Mouse (Mus musculus) liver, postnatal 0 days (tissue): ENCODE results near the gene Myl4. TPM values are rescaled to one million over a fixed set of nuclear protein-coding genes. Genes with fewer than 3 reads are reported as not detected.

Experiments used
- ATAC-seq: fragments of 200-750 bp; cut with Nextera tagmentation; 2 replicates; pipeline ENCODE4 v1.8.0; 2017; ENCODE audit warnings: mild to moderate bottlenecking, moderate library complexity
- DNase-seq: peaks from one replicate; pipeline ENCODE4 v3.0.0-alpha.2; 2016
- H3K27ac ChIP-seq: fragments of 300-500 bp; sonication (generic); 2 replicates; pipeline ENCODE4 v1.5.1; 2014; ENCODE audit warnings: antibody characterized with exemption, moderate library complexity, mild to moderate bottlenecking, low read depth
- H3K27me3 ChIP-seq: fragments of 300-500 bp; sonication (generic); 2 replicates; pipeline ENCODE4 v1.6.1; 2014; ENCODE audit warnings: low read length, control low read depth, mixed read lengths; ENCODE audit not compliant: insufficient read depth
- H3K36me3 ChIP-seq: fragments of 300-500 bp; sonication (generic); replicated peaks from 2 replicates; pipeline ENCODE4 v1.6.1; 2014; ENCODE audit warnings: mild to moderate bottlenecking, control low read depth, low read length, moderate library complexity, mixed read lengths; ENCODE audit not compliant: insufficient read depth
- H3K4me1 ChIP-seq: fragments of 300-500 bp; sonication (generic); 2 replicates; pipeline ENCODE4 v1.6.1; 2014; ENCODE audit warnings: antibody characterized with exemption, mild to moderate bottlenecking, control low read depth; ENCODE audit not compliant: insufficient read depth
- H3K4me2 ChIP-seq: fragments of 300-500 bp; sonication (generic); 2 replicates; pipeline ENCODE4 v1.6.1; 2014; ENCODE audit warnings: low read depth, mild to moderate bottlenecking, low read length, moderate library complexity, mixed read lengths
- H3K4me3 ChIP-seq: fragments of 300-500 bp; sonication (generic); 2 replicates; pipeline ENCODE4 v1.5.1; 2014; ENCODE audit warnings: low read depth, low read length
- H3K9ac ChIP-seq: fragments of 300-500 bp; sonication (generic); replicated peaks from 2 replicates; pipeline ENCODE4 v1.6.1; 2014; ENCODE audit warnings: mild to moderate bottlenecking, moderate library complexity
- H3K9me3 ChIP-seq: fragments of 300-500 bp; sonication (generic); 2 replicates; pipeline ENCODE4 v1.6.1; 2016; ENCODE audit warnings: mild to moderate bottlenecking, control low read depth, low read length, mixed read lengths
- CTCF ChIP-seq: sonication (generic); IDR thresholded peaks from 2 replicates; pipeline ENCODE4 v1.5.1; 2016; ENCODE audit warnings: antibody characterized with exemption, low read depth
- EP300 ChIP-seq: IDR thresholded peaks from 2 replicates; pipeline ENCODE4 v1.6.1; 2016; ENCODE audit warnings: antibody characterized with exemption, low read depth, mild to moderate bottlenecking
- WGBS: fragments of 180-500 bp; shearing (Covaris S2); extraction: QIAGEN DNeasy Blood & Tissue Kit; methylation state at CpG from one replicate; pipeline ENCODE4 v1.1.7; 2014; ENCODE audit not compliant: insufficient replicate concordance; 5-methylcytosine and 5-hydroxymethylcytosine counted together
- polyA plus RNA-seq: library from polyadenylated mRNA; unstranded; fragments of >200 nt; fragmentation: Nextera tagmentation; extraction: Ambion mirVana; gene quantifications from 2 replicates; pipeline ENCODE4 v1.2.1, GENCODE M21; 2015

The Myl4 gene
- polyA plus RNA-seq: 8.1 and 8.3 TPM in 2 replicates

DNA sequence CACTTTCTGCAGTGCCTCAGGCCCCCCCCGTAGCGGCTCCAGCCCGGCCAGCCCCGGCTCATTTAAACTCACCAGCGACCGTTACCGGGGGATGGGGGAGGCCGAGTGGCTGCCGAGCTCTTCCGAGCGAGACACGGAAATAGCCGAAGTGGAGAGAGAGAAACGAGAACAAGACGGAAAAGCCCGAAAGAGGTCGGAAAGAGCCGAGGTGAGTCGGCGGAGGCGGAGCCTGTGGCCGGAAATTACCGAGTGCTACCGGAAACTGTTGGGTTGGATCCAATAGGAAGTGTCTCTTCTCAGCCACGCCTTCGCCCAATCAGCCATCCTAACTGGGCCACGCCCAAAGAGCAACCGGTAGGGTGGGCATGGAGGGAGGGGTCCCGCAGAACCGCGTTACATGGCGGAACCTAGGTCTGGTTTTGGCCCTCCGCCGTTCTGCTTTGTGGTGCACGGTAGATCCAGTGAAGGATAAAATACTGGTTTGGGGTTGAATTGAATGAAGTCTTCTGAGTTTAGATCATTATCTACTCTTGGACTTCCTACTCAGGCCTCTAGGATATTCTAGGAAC, at the start of gene Myl4, which contains the start of gene Cdc27:
Myl4 (plus strand) TSS at position 258 of the 569 bp plus-strand sequence.
Cdc27 (minus strand) TSS at position 215 of the 569 bp plus-strand sequence.
- H3K36me3 ChIP-seq: peaks cover under 1% of the 10 kb centered on the region; the same call in 1 of the 2 replicates
- peak within 1 kb of the TSS; percentile 80 for H3K4me2 ChIP-seq
- peak within 1 kb of the TSS; percentile 99 for H3K27ac ChIP-seq
- peak within 1 kb of the TSS; percentile 97 for H3K4me3 ChIP-seq
- H3K9me3 ChIP-seq: no peaks in the 10 kb centered on the region
- H3K4me1 ChIP-seq: peaks cover 24% of the 10 kb centered on the region
- ATAC-seq: peak; percentile 94
- no peak for TF ChIP-seq CTCF
- TF ChIP-seq EP300: 0 out of 2 replicates have a peak, but pooled peaks have one; percentile 28
- WGBS: 1% methylated on average over 35 of the region's 35 CpGs
- no peaks in the 10 kb centered on the region for H3K27me3 ChIP-seq
- peak; percentile 99 for DNase-seq
- H3K9ac ChIP-seq: peak within 1 kb of the TSS; percentile 100

GRCm38 (mm10) chr11:104508455-104508854, 42.0 kb upstream of the Myl4 start:
- peaks cover 75% of the 10 kb centered on the region for H3K36me3 ChIP-seq
- H3K4me1 ChIP-seq: no peaks in the 10 kb centered on the region
- DNase-seq (no peak), ATAC-seq (no peak)
- H3K9ac ChIP-seq: no peak overlapping the region
- no peak overlapping the region for H3K4me3 ChIP-seq
- H3K9me3 ChIP-seq: no peaks in the 10 kb centered on the region
- 90% methylated on average over 4 of the region's 4 CpGs for WGBS
- no peaks in the 10 kb centered on the region for H3K27me3 ChIP-seq
- H3K27ac ChIP-seq: no peak overlapping the region
- TF ChIP-seq CTCF (0 out of 2 replicates have a peak, but pooled peaks have one; percentile 4), EP300 (no peak)
- H3K4me2 ChIP-seq: no peak overlapping the region

DNA sequence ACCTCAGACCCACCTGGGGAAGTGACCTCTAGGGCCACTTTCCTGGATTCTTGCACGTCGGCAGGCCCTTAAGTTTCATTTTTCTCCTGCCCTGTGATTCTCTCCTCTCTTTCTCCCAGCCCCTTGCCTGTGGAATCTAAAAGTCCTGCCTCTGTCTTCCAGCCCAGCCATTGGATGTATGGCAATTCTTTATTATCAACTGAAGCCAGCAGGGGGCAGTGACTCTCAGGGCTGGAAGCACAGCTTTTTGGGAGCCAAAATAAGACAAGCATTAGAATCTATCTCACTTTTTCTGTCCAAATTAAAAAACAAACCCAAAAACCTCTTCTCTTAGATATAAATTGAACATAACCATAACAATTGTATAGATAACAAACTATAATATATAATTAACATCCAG, 39.9 kb upstream of the Myl4 start:
- Histone ChIP-seq H3K4me2 (no peak overlapping the region), H3K4me1 (no peaks in the 10 kb centered on the region), H3K27me3 (no peaks in the 10 kb centered on the region), H3K4me3 (no peak overlapping the region), H3K9me3 (no peaks in the 10 kb centered on the region), H3K27ac (no peak overlapping the region), H3K36me3 (peaks cover 79% of the 10 kb centered on the region), H3K9ac (no peak overlapping the region)
- DNase-seq (peak; percentile 49), ATAC-seq (no peak)
- no peak for TF ChIP-seq EP300
- peak; percentile 69 for TF ChIP-seq CTCF
- WGBS: 93% methylated on average over 2 of the region's 2 CpGs

DNA sequence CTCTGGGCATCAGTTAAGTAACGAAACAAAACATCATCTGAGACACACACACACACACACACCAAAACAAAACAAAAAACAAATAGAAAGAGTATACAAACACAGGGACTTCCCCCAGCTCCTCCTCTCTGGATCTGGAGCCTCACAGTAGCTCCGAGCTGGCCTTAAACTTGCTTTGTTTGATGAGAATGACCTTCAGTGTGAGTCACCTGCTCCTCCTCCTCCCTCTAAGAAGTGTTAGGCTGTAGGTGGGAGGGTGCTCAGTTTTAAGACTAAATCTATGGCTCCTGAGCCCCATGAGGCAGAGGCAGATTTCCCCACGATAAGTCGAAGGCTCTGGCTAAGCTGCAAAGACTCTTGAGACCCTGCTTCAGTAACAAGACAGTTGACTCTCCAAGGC, 38.0 kb upstream of the Myl4 start:
- no peaks in the 10 kb centered on the region for H3K27me3 ChIP-seq
- ATAC-seq (no peak), DNase-seq (no peak)
- peaks cover 79% of the 10 kb centered on the region for H3K36me3 ChIP-seq
- H3K9ac ChIP-seq: no peak overlapping the region
- no peak overlapping the region for H3K27ac ChIP-seq
- no peak overlapping the region for H3K4me3 ChIP-seq
- H3K4me2 ChIP-seq: no peak overlapping the region
- H3K9me3 ChIP-seq: no peaks in the 10 kb centered on the region
- H3K4me1 ChIP-seq: no peaks in the 10 kb centered on the region
- no peak for TF ChIP-seq CTCF
- TF ChIP-seq EP300: no peak
- 90% methylated on average over 4 of the region's 4 CpGs for WGBS

DNA sequence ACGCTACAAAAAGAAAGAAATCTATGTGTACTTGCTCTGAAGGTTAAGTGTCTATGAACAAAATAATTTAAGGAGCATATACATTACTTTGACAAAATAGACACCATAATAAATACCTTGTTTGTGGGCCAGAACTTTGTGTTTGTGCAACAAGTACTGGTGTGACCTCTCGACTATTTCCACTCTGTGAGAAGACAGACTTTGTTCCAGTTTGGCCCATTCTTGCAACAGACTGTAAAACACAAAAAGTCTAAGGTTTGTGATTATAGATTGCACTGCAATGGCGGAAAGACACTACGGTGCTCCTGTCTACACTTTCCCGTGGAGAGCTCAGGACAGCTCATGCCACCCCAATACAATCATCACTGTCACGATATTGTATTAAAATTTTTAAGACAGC, 24.5 kb upstream of the Myl4 start:
- Histone ChIP-seq H3K9ac (no peak overlapping the region), H3K9me3 (no peaks in the 10 kb centered on the region), H3K27ac (no peak overlapping the region), H3K4me3 (no peak overlapping the region), H3K4me2 (no peak overlapping the region), H3K27me3 (no peaks in the 10 kb centered on the region), H3K36me3 (peaks cover 72% of the 10 kb centered on the region), H3K4me1 (no peaks in the 10 kb centered on the region)
- no peak; the same call in 1 of the 2 replicates for TF ChIP-seq EP300
- TF ChIP-seq CTCF: no peak
- peak; percentile 83 for ATAC-seq
- 78% methylated on average over 6 of the region's 6 CpGs for WGBS
- DNase-seq: no peak

DNA sequence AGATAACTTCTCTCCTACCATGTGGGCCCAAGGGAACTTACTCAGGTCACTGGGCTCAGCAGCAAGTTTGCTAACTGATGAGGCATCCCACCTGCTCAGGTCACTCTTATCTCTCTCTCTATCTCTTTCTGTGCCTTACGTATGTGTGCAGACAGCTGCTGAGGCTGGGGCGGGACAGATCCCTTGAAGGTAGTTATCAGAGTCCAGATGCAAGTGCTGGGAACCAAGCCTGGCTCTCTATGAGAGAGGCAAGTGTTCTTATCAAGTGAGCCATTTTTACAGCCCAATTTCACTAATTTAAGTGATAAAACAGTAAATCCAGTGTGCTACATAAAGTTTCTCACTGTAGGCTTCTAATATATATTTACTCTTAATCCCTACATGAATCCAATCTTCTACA, 13.6 kb upstream of the Myl4 start:
- Histone ChIP-seq H3K36me3 (peaks cover 40% of the 10 kb centered on the region), H3K4me2 (no peak overlapping the region), H3K27me3 (no peaks in the 10 kb centered on the region), H3K4me1 (peaks cover 2% of the 10 kb centered on the region), H3K27ac (no peak overlapping the region), H3K9me3 (no peaks in the 10 kb centered on the region), H3K4me3 (no peak overlapping the region), H3K9ac (no peak overlapping the region)
- no peak for DNase-seq
- peak; percentile 40; the same call in 1 of the 2 replicates for ATAC-seq
- WGBS: 56% methylated on average over 2 of the region's 2 CpGs
- TF ChIP-seq CTCF (no peak), EP300 (peak; percentile 38; the same call in 1 of the 2 replicates)
